Mouse (Mus musculus): ENCODE results near the gene Mrps6. TPM values are rescaled to one million over a fixed set of nuclear protein-coding genes. Genes with fewer than 3 reads are reported as not detected.

The Mrps6 gene
- polyA plus RNA-seq, 1 experiment, result 64.2 TPM

DNA sequence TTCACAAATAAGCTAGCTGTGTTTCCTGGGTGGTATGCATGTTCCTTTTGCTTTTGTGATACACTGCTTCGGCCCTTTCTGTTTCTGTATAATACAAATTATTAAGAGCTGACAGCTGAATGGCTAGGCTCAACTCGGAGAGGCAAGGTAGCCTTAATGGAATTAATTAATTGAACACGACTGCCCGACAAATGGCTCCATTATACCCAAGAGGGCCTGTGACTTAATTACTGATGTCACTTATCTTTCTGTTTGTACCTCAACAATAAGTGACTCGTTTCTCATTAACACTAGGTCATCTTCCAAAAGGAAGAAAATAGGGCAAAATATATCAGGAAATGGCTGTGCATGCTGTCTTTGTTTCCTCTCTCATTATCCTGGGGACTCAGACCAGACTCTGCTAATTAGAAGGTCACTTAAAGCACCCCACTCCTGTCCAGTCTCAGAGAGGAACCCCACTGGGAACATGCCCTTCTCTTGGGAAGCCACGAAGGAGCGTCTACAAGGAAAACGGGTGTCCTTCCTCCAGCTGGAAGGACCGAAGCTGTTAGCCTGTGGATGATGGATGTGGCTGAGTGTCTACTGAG is 84.4 kb downstream of the Mrps6 start:
- Histone ChIP-seq H3K9ac (ENCODE audit: low read depth, poor library complexity, severe bottlenecking) (no peak overlapping the region), H3K27ac (ENCODE audit: insufficient read depth, low read length) (no peak overlapping the region), H3K4me1 (ENCODE audit: control insufficient read depth, insufficient read depth, low read length) (no peaks in the 10 kb centered on the region), H3K4me3 (ENCODE audit: low read depth, low read length) (no peak overlapping the region), H3K9me3 (replicated peaks; ENCODE audit: control insufficient read depth, insufficient read depth, low read length, poor library complexity, severe bottlenecking) (no peaks in the 10 kb centered on the region), H3K27me3 (ENCODE audit: control insufficient read depth, insufficient read depth, low read length, poor library complexity, severe bottlenecking) (no peaks in the 10 kb centered on the region; the same call in 1 of the 2 replicates), H3K36me3 (ENCODE audit: control insufficient read depth, insufficient read depth, low read length, poor library complexity, severe bottlenecking) (no peaks in the 10 kb centered on the region)
- TF ChIP-seq POLR2A (IDR thresholded peaks at IDR 0.05; ENCODE audit: insufficient read depth, low read length), result no peak
- no peak for TF ChIP-seq CTCF (IDR thresholded peaks at IDR 0.05; ENCODE audit: low read depth, low read length)
- no peak for TF ChIP-seq EP300 (IDR thresholded peaks at IDR 0.05; ENCODE audit: insufficient read depth, low read depth, low read length)

DNA sequence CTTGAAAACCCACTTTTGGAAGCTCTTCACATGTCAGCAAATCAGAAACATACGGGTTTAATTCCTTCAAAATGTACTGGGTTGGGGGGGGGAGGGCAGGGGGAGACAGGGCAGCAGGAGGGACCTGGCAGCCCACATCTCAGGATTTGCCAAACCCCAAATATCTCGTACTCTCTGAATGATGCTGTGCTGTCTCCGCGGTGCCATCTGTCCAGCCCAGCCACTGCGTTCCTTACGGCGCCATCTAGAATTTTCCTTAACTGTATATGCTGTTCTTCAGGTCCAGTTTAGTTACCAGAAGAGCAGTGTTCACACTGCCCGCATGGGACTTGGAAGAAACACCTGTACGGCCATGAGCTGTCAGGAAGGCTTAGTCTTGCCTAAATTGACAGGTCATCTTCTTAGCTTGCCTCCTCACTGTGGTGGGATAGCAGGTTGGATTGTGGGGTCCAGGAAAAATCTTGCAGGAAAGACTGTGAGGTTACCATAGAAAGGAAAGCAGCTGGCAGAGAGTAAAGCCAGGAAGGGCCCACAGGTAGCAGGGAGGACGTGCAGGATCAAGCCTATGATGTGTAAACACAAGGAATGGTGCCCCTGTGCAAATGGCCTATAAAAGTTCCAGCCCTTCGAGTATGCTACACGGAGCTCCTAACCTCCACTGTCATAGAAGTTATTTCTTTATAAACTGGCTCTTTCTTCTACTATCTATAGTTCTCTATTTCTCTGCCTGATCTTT is 89.7 kb downstream of the Mrps6 start:
- H3K36me3 ChIP-seq (ENCODE audit: control insufficient read depth, insufficient read depth, low read length, poor library complexity, severe bottlenecking), result no peaks in the 10 kb centered on the region
- no peak overlapping the region for H3K9ac ChIP-seq (ENCODE audit: low read depth, poor library complexity, severe bottlenecking)
- H3K9me3 ChIP-seq (replicated peaks; ENCODE audit: control insufficient read depth, insufficient read depth, low read length, poor library complexity, severe bottlenecking), result no peaks in the 10 kb centered on the region
- no peaks in the 10 kb centered on the region for H3K4me1 ChIP-seq (ENCODE audit: control insufficient read depth, insufficient read depth, low read length)
- H3K27ac ChIP-seq (ENCODE audit: insufficient read depth, low read length), result no peak overlapping the region
- H3K4me3 ChIP-seq (ENCODE audit: low read depth, low read length), result no peak overlapping the region
- H3K27me3 ChIP-seq (ENCODE audit: control insufficient read depth, insufficient read depth, low read length, poor library complexity, severe bottlenecking), result no peaks in the 10 kb centered on the region; the same call in 1 of the 2 replicates
- TF ChIP-seq EP300 (IDR thresholded peaks at IDR 0.05; ENCODE audit: insufficient read depth, low read depth, low read length), result no peak
- TF ChIP-seq CTCF (IDR thresholded peaks at IDR 0.05; ENCODE audit: low read depth, low read length), result no peak
- no peak for TF ChIP-seq POLR2A (IDR thresholded peaks at IDR 0.05; ENCODE audit: insufficient read depth, low read length)

DNA sequence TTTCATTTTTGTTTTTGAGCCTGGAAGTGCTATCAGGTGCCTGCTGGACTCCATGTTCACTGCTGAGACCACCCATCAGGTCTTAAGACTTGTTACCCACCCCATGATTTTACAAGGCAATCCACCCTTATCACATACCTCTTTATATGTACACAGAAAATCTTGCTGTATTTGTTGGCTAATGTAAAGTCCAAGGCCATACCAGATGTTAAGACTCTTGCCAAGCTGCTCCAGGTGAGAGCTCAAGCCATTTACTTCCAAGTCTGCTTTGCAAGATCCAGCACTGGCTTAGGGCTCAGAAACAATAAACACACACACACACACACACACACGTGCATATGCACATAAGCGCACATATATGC is 90.3 kb downstream of the Mrps6 start:
- no peaks in the 10 kb centered on the region for H3K9me3 ChIP-seq (replicated peaks; ENCODE audit: control insufficient read depth, insufficient read depth, low read length, poor library complexity, severe bottlenecking)
- no peaks in the 10 kb centered on the region for H3K4me1 ChIP-seq (ENCODE audit: control insufficient read depth, insufficient read depth, low read length)
- no peak overlapping the region for H3K4me3 ChIP-seq (ENCODE audit: low read depth, low read length)
- no peak overlapping the region for H3K9ac ChIP-seq (ENCODE audit: low read depth, poor library complexity, severe bottlenecking)
- H3K27ac ChIP-seq (ENCODE audit: insufficient read depth, low read length), result no peak overlapping the region
- no peaks in the 10 kb centered on the region; the same call in 1 of the 2 replicates for H3K27me3 ChIP-seq (ENCODE audit: control insufficient read depth, insufficient read depth, low read length, poor library complexity, severe bottlenecking)
- no peaks in the 10 kb centered on the region for H3K36me3 ChIP-seq (ENCODE audit: control insufficient read depth, insufficient read depth, low read length, poor library complexity, severe bottlenecking)
- TF ChIP-seq EP300 (IDR thresholded peaks at IDR 0.05; ENCODE audit: insufficient read depth, low read depth, low read length), result no peak

DNA sequence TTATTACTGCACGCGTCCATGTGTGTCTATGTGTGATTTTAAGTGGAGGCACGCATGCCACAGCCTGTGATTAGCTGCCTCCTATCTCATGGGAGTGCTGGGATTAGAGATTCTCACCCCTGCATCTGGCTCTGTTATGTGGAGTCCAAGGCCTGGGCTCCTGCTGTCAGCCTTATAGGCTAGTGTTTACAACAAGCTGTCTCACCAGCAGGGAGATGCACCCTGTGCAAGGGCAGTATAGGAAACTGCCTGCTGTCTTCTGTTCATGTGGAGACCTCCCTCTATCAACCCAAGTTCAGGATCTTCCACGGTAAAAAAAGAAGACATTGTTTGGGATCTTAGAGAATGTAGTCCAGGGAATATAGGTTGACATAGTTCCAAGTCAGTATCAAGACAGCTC is 92.9 kb downstream of the Mrps6 start:
- Histone ChIP-seq H3K27ac (ENCODE audit: insufficient read depth, low read length) (no peak overlapping the region), H3K4me3 (ENCODE audit: low read depth, low read length) (no peak overlapping the region), H3K4me1 (ENCODE audit: control insufficient read depth, insufficient read depth, low read length) (no peaks in the 10 kb centered on the region), H3K27me3 (ENCODE audit: control insufficient read depth, insufficient read depth, low read length, poor library complexity, severe bottlenecking) (no peaks in the 10 kb centered on the region; the same call in 1 of the 2 replicates), H3K9me3 (replicated peaks; ENCODE audit: control insufficient read depth, insufficient read depth, low read length, poor library complexity, severe bottlenecking) (no peaks in the 10 kb centered on the region), H3K9ac (ENCODE audit: low read depth, poor library complexity, severe bottlenecking) (no peak overlapping the region), H3K36me3 (ENCODE audit: control insufficient read depth, insufficient read depth, low read length, poor library complexity, severe bottlenecking) (no peaks in the 10 kb centered on the region)
- TF ChIP-seq EP300 (IDR thresholded peaks at IDR 0.05; ENCODE audit: insufficient read depth, low read depth, low read length) (no peak), CTCF (IDR thresholded peaks at IDR 0.05; ENCODE audit: low read depth, low read length) (no peak), POLR2A (IDR thresholded peaks at IDR 0.05; ENCODE audit: insufficient read depth, low read length) (no peak)

DNA sequence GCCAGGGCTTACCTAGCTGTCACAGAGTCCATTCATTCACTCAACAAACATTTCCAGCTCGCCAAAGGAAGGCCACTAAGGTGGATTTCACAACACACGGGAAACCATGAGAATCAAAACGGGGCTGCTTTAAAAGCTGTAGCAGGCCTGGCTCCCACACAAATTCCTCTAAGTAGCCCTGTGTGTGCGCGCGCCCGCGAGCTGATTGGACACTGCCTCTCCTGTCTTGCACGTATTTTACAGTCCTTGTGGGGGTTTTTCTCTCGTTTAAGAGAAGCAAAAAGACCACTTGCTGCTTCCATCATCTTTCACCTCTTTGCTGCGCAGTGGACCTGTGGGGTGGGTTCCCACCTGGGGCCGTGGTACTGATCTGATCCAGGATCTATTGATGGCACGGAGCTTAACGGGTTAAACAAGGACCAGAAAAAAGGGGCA is 100.0 kb downstream of the Mrps6 start:
- TF ChIP-seq POLR2A (IDR thresholded peaks at IDR 0.05; ENCODE audit: insufficient read depth, low read length) (no peak), CTCF (IDR thresholded peaks at IDR 0.05; ENCODE audit: low read depth, low read length) (no peak), EP300 (IDR thresholded peaks at IDR 0.05; ENCODE audit: insufficient read depth, low read depth, low read length) (no peak)
- H3K4me1 ChIP-seq (ENCODE audit: control insufficient read depth, insufficient read depth, low read length), result no peaks in the 10 kb centered on the region
- H3K27me3 ChIP-seq (ENCODE audit: control insufficient read depth, insufficient read depth, low read length, poor library complexity, severe bottlenecking), result no peaks in the 10 kb centered on the region
- peak overlapping the region; percentile 49 for H3K9ac ChIP-seq (ENCODE audit: low read depth, poor library complexity, severe bottlenecking)
- no peaks in the 10 kb centered on the region for H3K36me3 ChIP-seq (ENCODE audit: control insufficient read depth, insufficient read depth, low read length, poor library complexity, severe bottlenecking)
- H3K9me3 ChIP-seq (replicated peaks; ENCODE audit: control insufficient read depth, insufficient read depth, low read length, poor library complexity, severe bottlenecking), result no peaks in the 10 kb centered on the region
- no peak overlapping the region for H3K27ac ChIP-seq (ENCODE audit: insufficient read depth, low read length)
- H3K4me3 ChIP-seq (ENCODE audit: low read depth, low read length), result peak overlapping the region; percentile 64

DNA sequence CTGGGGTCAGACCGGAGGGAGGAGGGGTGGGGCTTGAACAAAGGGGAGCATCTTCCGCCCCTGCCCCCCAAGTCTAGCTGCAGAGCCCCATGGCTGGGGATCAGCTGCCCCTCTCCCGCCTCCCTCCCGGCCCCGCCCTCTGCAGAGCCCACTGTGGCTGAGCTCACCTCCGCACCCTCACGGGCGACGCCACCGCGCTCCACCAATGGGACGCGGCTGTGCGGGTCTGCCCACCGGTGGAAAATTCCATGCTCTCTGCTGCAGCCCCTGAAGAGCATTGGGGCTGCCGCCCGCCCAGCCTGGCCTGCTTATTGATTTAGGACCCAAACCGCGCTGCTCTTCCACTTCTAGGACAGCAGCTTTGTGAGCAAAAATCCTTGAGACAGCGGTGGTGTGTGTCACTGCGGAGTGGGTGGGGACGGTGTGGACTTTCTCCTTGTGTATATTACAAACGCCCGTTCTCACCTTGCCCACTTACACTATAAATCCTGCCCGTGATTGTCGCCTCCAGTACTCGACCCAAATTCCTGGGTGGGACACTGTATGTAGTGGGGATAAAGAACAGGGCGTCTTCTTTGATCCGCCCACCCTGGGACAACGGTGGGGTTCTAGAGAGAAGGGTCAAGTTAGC is 100.5 kb downstream of the Mrps6 start:
- Histone ChIP-seq H3K27ac (ENCODE audit: insufficient read depth, low read length) (no peak overlapping the region), H3K36me3 (ENCODE audit: control insufficient read depth, insufficient read depth, low read length, poor library complexity, severe bottlenecking) (no peaks in the 10 kb centered on the region), H3K4me3 (ENCODE audit: low read depth, low read length) (peak overlapping the region; percentile 64), H3K9me3 (replicated peaks; ENCODE audit: control insufficient read depth, insufficient read depth, low read length, poor library complexity, severe bottlenecking) (no peaks in the 10 kb centered on the region), H3K27me3 (ENCODE audit: control insufficient read depth, insufficient read depth, low read length, poor library complexity, severe bottlenecking) (no peaks in the 10 kb centered on the region), H3K9ac (ENCODE audit: low read depth, poor library complexity, severe bottlenecking) (peak overlapping the region; percentile 49), H3K4me1 (ENCODE audit: control insufficient read depth, insufficient read depth, low read length) (no peaks in the 10 kb centered on the region)
- TF ChIP-seq EP300 (IDR thresholded peaks at IDR 0.05; ENCODE audit: insufficient read depth, low read depth, low read length) (no peak), CTCF (IDR thresholded peaks at IDR 0.05; ENCODE audit: low read depth, low read length) (no peak), POLR2A (IDR thresholded peaks at IDR 0.05; ENCODE audit: insufficient read depth, low read length) (no peak)
